Mouse (Mus musculus) hindbrain, embryonic 13.5 days (tissue): ENCODE measurements at regions not wholly inside any gene's neighbourhood (a gene's known extent, or its start where the extent isn't known, plus 50 kb on each side); places are given as distances from the start of the nearest gene placed in this dataset.

Experiments
- ATAC-seq: fragments of 200-750 bp; cut with Nextera tagmentation; 2 replicates; pipeline ENCODE4 v1.8.0; 2017; ENCODE audit warnings: moderate TSS enrichment; ENCODE audit not compliant: low FRiP score
- H3K27ac ChIP-seq: fragments of 300-500 bp; sonication (generic); 2 replicates; pipeline ENCODE4 v1.5.1; 2015; ENCODE audit warnings: inconsistent platforms, mild to moderate bottlenecking, moderate library complexity
- H3K27me3 ChIP-seq: fragments of 300-500 bp; sonication (generic); 2 replicates; pipeline ENCODE4 v1.6.1; 2015; ENCODE audit warnings: mild to moderate bottlenecking, inconsistent platforms
- H3K36me3 ChIP-seq: fragments of 300-500 bp; sonication (generic); 2 replicates; pipeline ENCODE4 v1.6.1; 2015; ENCODE audit warnings: mild to moderate bottlenecking, inconsistent platforms
- H3K4me1 ChIP-seq: fragments of 300-500 bp; sonication (generic); replicated peaks from 2 replicates; pipeline ENCODE4 v1.6.1; 2015; ENCODE audit warnings: inconsistent platforms
- H3K4me2 ChIP-seq: fragments of 300-500 bp; sonication (generic); 2 replicates; pipeline ENCODE4 v1.6.1; 2015; ENCODE audit warnings: inconsistent platforms, mild to moderate bottlenecking, moderate library complexity
- H3K4me3 ChIP-seq: fragments of 300-500 bp; sonication (generic); 2 replicates; pipeline ENCODE4 v1.5.1; 2015; ENCODE audit warnings: mild to moderate bottlenecking, inconsistent platforms
- H3K9ac ChIP-seq: fragments of 300-500 bp; sonication (generic); 2 replicates; pipeline ENCODE4 v1.6.1; 2015; ENCODE audit warnings: mild to moderate bottlenecking, inconsistent platforms
- H3K9me3 ChIP-seq: fragments of 300-500 bp; sonication (generic); 2 replicates; pipeline ENCODE4 v1.6.1; 2016; ENCODE audit warnings: inconsistent platforms
- WGBS: fragments of 180-500 bp; shearing (Covaris S2); methylation state at CpG from one replicate; pipeline ENCODE4 v1.1.7; 2015; 5-methylcytosine and 5-hydroxymethylcytosine counted together

- no peak; the same call in 1 of the 2 replicates for ATAC-seq
- Histone ChIP-seq H3K36me3 (no peaks in the 10 kb centered on the region), H3K4me3 (no peak overlapping the region), H3K9ac (no peak overlapping the region), H3K9me3 (no peaks in the 10 kb centered on the region), H3K27ac (no peak overlapping the region), H3K4me2 (no peak overlapping the region), H3K4me1 (no peaks in the 10 kb centered on the region), H3K27me3 (no peaks in the 10 kb centered on the region)
- WGBS, result 65% methylated on average over 2 of the region's 2 CpGs
Measured at GRCm38 (mm10) chr2:8428145-8428544, 918.8 kb upstream of the Celf2 start.

DNA sequence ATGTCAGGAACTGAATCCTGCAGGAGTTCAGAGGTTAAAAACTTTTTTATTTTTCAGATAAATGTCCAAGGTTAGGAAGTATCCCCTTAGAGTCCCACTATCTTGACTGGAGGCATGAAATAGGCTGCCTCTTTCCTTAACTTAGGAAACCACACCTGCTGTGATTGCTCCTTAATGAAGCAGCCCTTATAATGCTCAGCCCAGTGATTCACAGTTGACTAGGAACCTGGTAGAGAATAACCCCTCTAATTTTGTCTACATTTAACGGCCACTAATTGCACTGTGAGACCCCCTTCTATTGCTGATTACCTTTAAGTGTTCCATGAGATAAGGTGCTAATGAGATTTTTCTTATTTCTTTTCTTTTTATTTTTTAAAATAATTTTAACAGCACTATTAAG, 918.4 kb upstream of the Celf2 start:
- no peak; the same call in 1 of the 2 replicates for ATAC-seq
- WGBS, result 68% methylated on average over 1 of the region's 1 CpGs

GRCm38 (mm10) chr2:8415917-8416316, 906.6 kb upstream of the Celf2 start:
- WGBS, result 81% methylated on average over 3 of the region's 3 CpGs
- no peak overlapping the region for H3K27ac ChIP-seq

More for the DNA sequence above, 918.4 kb upstream of the Celf2 start:
- Histone ChIP-seq H3K9ac (no peak overlapping the region), H3K4me1 (no peaks in the 10 kb centered on the region), H3K4me2 (no peak overlapping the region), H3K9me3 (no peaks in the 10 kb centered on the region), H3K27me3 (no peaks in the 10 kb centered on the region), H3K27ac (no peak overlapping the region), H3K36me3 (no peaks in the 10 kb centered on the region), H3K4me3 (no peak overlapping the region)

GRCm38 (mm10) chr2:8394128-8394527, 884.8 kb upstream of the Celf2 start:
- Histone ChIP-seq H3K27me3 (no peaks in the 10 kb centered on the region), H3K36me3 (no peaks in the 10 kb centered on the region), H3K4me3 (no peak overlapping the region), H3K27ac (no peak overlapping the region), H3K4me1 (no peaks in the 10 kb centered on the region), H3K9me3 (no peaks in the 10 kb centered on the region), H3K9ac (no peak overlapping the region), H3K4me2 (no peak overlapping the region)
- WGBS, result 89% methylated on average over 4 of the region's 4 CpGs
- ATAC-seq, result no peak

More at GRCm38 (mm10) chr2:8415917-8416316, 906.6 kb upstream of the Celf2 start:
- Histone ChIP-seq H3K4me2 (no peak overlapping the region), H3K36me3 (no peaks in the 10 kb centered on the region), H3K4me3 (no peak overlapping the region), H3K9ac (no peak overlapping the region), H3K4me1 (no peaks in the 10 kb centered on the region), H3K27me3 (no peaks in the 10 kb centered on the region), H3K9me3 (no peaks in the 10 kb centered on the region)
- no peak for ATAC-seq

GRCm38 (mm10) chr2:8389530-8389929, 880.2 kb upstream of the Celf2 start:
- no peak overlapping the region for H3K27ac ChIP-seq
- H3K4me2 ChIP-seq, result no peak overlapping the region
- no peaks in the 10 kb centered on the region for H3K27me3 ChIP-seq
- no peak overlapping the region for H3K4me3 ChIP-seq
- no peaks in the 10 kb centered on the region for H3K9me3 ChIP-seq
- no peaks in the 10 kb centered on the region for H3K36me3 ChIP-seq
- ATAC-seq, result no peak
- 83% methylated on average over 2 of the region's 2 CpGs for WGBS
- H3K9ac ChIP-seq, result no peak overlapping the region
- no peaks in the 10 kb centered on the region for H3K4me1 ChIP-seq

DNA sequence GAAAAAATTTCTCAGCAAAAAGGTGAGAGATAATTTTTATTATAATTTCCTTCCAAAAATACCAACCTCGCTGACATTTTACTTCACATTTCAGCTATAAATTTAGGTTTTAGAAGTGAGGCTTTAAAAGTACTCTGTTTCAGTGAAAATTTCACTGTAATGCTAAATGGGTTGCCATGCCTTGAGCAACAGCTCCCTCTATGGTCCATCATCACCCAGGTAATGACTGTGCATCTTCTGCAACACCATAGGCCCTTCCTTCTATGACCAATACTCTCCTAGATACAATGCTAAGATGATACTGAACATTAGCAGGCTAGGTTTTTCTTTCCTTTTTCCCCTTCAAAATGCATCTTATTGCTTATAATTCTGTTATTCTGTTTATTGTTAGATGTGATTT, 870.9 kb upstream of the Celf2 start:
- Histone ChIP-seq H3K9ac (no peak overlapping the region), H3K36me3 (no peaks in the 10 kb centered on the region), H3K4me2 (no peak overlapping the region), H3K27ac (no peak overlapping the region), H3K27me3 (no peaks in the 10 kb centered on the region), H3K4me3 (no peak overlapping the region), H3K9me3 (no peaks in the 10 kb centered on the region), H3K4me1 (no peaks in the 10 kb centered on the region)
- 51% methylated on average over 1 of the region's 1 CpGs for WGBS
- ATAC-seq, result peak; percentile 73; the same call in 1 of the 2 replicates

GRCm38 (mm10) chr2:8379590-8379989, 870.2 kb upstream of the Celf2 start:
- Histone ChIP-seq H3K9me3 (no peaks in the 10 kb centered on the region), H3K36me3 (no peaks in the 10 kb centered on the region), H3K4me2 (no peak overlapping the region), H3K27ac (no peak overlapping the region), H3K4me1 (no peaks in the 10 kb centered on the region), H3K9ac (no peak overlapping the region), H3K4me3 (no peak overlapping the region), H3K27me3 (no peaks in the 10 kb centered on the region)
- ATAC-seq, result no peak
- 84% methylated on average over 3 of the region's 3 CpGs for WGBS

DNA sequence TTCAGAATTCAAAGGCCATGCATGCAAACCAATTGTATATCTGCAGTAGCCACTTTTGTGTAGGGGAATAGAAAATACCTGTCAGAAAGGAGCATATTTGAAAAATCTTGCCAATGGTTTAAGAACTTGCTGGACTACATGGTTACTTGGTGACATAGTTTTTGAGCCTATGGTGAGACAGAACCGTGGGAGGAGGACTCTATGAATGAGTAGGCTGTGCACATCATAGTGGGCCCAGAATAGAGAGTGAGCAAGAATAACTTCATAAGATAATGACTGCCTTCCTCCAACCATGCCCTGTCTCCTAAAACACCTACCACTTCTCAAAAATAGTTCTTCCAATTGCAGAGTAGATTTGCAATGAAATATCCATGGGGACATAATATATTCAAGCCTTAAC, 838.5 kb upstream of the Celf2 start:
- 85% methylated on average over 1 of the region's 1 CpGs for WGBS

DNA sequence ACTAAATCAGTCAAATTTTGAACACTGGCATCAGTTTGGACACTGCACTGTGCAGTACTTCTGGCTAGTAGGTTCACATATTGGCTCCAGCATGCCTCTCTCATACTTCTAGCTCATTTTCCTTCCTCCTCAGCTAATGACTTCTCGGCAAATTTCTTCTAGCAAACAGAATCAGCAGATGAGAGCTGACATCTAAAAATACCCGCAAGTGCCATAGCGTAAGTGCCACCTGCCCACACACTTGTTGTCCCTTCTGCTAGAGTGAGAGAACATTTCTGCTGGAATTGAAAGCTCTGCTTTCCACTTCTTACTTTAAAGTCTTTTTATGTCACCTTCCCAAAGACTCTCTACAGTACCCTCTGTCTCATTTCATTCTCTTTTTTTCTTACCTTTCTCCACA, 835.4 kb upstream of the Celf2 start:
- Histone ChIP-seq H3K9ac (no peak overlapping the region), H3K27ac (no peak overlapping the region), H3K4me1 (no peaks in the 10 kb centered on the region), H3K4me2 (no peak overlapping the region), H3K9me3 (no peaks in the 10 kb centered on the region), H3K27me3 (no peaks in the 10 kb centered on the region), H3K4me3 (no peak overlapping the region), H3K36me3 (no peaks in the 10 kb centered on the region)
- ATAC-seq, result no peak
- 90% methylated on average over 3 of the region's 3 CpGs for WGBS

More for the DNA sequence above, 838.5 kb upstream of the Celf2 start:
- no peak overlapping the region for H3K4me3 ChIP-seq
- H3K4me1 ChIP-seq, result no peaks in the 10 kb centered on the region
- H3K36me3 ChIP-seq, result no peaks in the 10 kb centered on the region
- no peaks in the 10 kb centered on the region for H3K27me3 ChIP-seq
- no peaks in the 10 kb centered on the region for H3K9me3 ChIP-seq
- H3K4me2 ChIP-seq, result no peak overlapping the region
- H3K27ac ChIP-seq, result no peak overlapping the region
- ATAC-seq, result no peak
- H3K9ac ChIP-seq, result no peak overlapping the region

GRCm38 (mm10) chr2:8338271-8338670, 828.9 kb upstream of the Celf2 start:
- no peak for ATAC-seq
- Histone ChIP-seq H3K27me3 (no peaks in the 10 kb centered on the region), H3K4me2 (no peak overlapping the region), H3K9ac (no peak overlapping the region), H3K4me3 (no peak overlapping the region), H3K4me1 (no peaks in the 10 kb centered on the region), H3K9me3 (no peaks in the 10 kb centered on the region), H3K27ac (no peak overlapping the region), H3K36me3 (no peaks in the 10 kb centered on the region)
- 67% methylated on average over 7 of the region's 7 CpGs for WGBS

GRCm38 (mm10) chr2:8296001-8296400, 786.6 kb upstream of the Celf2 start:
- Histone ChIP-seq H3K27ac (no peak overlapping the region), H3K36me3 (no peaks in the 10 kb centered on the region), H3K9me3 (peaks cover 4% of the 10 kb centered on the region; the same call in 1 of the 2 replicates), H3K9ac (no peak overlapping the region), H3K4me1 (no peaks in the 10 kb centered on the region), H3K4me2 (no peak overlapping the region), H3K4me3 (no peak overlapping the region), H3K27me3 (no peaks in the 10 kb centered on the region)
- 85% methylated on average over 2 of the region's 2 CpGs for WGBS
- no peak for ATAC-seq

DNA sequence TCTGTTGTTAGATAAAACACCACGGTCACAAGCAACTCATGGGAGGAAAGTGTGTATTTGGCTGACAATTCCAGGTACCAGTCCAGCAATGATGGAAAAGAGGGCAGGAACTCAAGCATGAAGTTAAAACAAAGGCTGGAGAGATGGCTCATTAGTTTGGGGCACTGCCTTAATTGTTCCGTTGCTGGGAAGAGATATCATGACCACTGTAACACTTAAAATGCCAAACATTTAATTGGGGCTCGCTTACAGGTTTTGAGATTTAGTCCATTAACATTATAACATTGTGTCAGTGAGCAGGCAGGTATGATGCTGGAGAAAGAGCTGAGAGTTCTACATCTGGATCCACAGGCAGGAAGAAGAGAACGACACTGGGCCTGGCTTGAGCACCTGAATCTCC, 782.0 kb upstream of the Celf2 start:
- no peak for ATAC-seq
- Histone ChIP-seq H3K9ac (no peak overlapping the region), H3K36me3 (no peaks in the 10 kb centered on the region), H3K4me3 (no peak overlapping the region), H3K4me1 (no peaks in the 10 kb centered on the region), H3K4me2 (no peak overlapping the region), H3K27me3 (no peaks in the 10 kb centered on the region), H3K27ac (no peak overlapping the region), H3K9me3 (peaks cover 4% of the 10 kb centered on the region; the same call in 1 of the 2 replicates)
- 88% methylated on average over 4 of the region's 4 CpGs for WGBS

DNA sequence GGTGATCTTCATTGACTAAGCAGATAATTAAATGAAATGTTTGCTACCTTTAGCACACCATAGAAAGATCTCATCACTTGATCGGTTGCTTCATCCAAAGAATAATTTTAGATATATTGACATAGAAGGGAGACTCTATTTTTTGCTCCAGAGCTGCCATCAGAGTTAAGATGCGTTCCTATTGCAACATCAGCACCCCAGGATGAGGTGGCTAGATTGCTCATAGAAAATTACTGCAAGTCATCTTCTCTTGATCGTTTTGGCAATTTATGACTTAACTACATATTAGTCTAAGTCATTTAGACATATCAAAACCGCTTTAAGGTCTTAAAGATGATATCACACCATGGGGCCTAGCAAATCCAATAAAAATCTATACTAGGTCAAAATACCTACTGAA, 778.0 kb upstream of the Celf2 start:
- ATAC-seq, result no peak
- Histone ChIP-seq H3K27me3 (no peaks in the 10 kb centered on the region), H3K4me2 (no peak overlapping the region), H3K9ac (no peak overlapping the region), H3K36me3 (no peaks in the 10 kb centered on the region), H3K9me3 (no peaks in the 10 kb centered on the region), H3K27ac (no peak overlapping the region), H3K4me3 (no peak overlapping the region), H3K4me1 (no peaks in the 10 kb centered on the region)
- WGBS, result 95% methylated on average over 4 of the region's 4 CpGs
